Mouse (Mus musculus) kidney, adult 2 months (tissue): ENCODE measurements at regions not wholly inside any gene's neighbourhood (a gene's known extent, or its start where the extent isn't known, plus 50 kb on each side); places are given as distances from the start of the nearest gene placed in this dataset.
"Not testable (repeated sequence)": the region's sequence is repeated elsewhere in the genome, so short reads cannot be mapped to it uniquely, and the experiment has no call there.

ENCODE experiments used
- DNase-seq: peaks from one replicate; pipeline ENCODE4 v3.0.0; 2021
- H3K27ac ChIP-seq: fragments of 200-500 bp; 2 replicates; pipeline ENCODE4 v1.5.1; 2012; ENCODE audit warnings: low read depth, low read length, control low read depth, inconsistent platforms; ENCODE audit not compliant: insufficient read depth
- H3K27me3 ChIP-seq: fragments of 200-500 bp; replicated peaks from 2 replicates; pipeline ENCODE4 v1.6.1; 2012; ENCODE audit warnings: mild to moderate bottlenecking, moderate library complexity, low read length, inconsistent platforms; ENCODE audit not compliant: control insufficient read depth, insufficient read depth
- H3K36me3 ChIP-seq: fragments of 200-500 bp; 2 replicates; pipeline ENCODE4 v1.6.1; 2012; ENCODE audit warnings: mild to moderate bottlenecking, moderate library complexity, low read length, inconsistent platforms; ENCODE audit not compliant: control insufficient read depth, insufficient read depth
- H3K4me1 ChIP-seq: fragments of 200-500 bp; 2 replicates; pipeline ENCODE4 v1.6.1; 2011; ENCODE audit warnings: low read length; ENCODE audit not compliant: control insufficient read depth, insufficient read depth
- H3K4me3 ChIP-seq: fragments of 200-500 bp; 2 replicates; pipeline ENCODE4 v1.5.1; 2011; ENCODE audit warnings: mild to moderate bottlenecking, low read depth, low read length, control low read depth; ENCODE audit not compliant: insufficient read depth
- CTCF ChIP-seq: fragments of 200-500 bp; conservative IDR thresholded peaks from 2 replicates; pipeline ENCODE4 v1.5.1; 2011; ENCODE audit warnings: low read depth, mild to moderate bottlenecking, control low read depth, low read length, moderate library complexity, mixed read lengths; ENCODE audit not compliant: insufficient read depth, insufficient read length
- POLR2A ChIP-seq: fragments of 200-500 bp; IDR thresholded peaks from one replicate; pipeline ENCODE4 v1.6.1; 2011; ENCODE audit warnings: low read depth, low read length, control low read depth
- WGBS: fragments of 180-500 bp; shearing (Covaris S2); methylation state at CpG from one replicate; pipeline ENCODE4 v1.1.7; 2018; 5-methylcytosine and 5-hydroxymethylcytosine counted together

- no peak overlapping the region for H3K27ac ChIP-seq
- no peaks in the 10 kb centered on the region for H3K27me3 ChIP-seq
- TF ChIP-seq CTCF (no peak), POLR2A (no peak)
- peak; percentile 5 for DNase-seq
- H3K4me1 ChIP-seq = no peaks in the 10 kb centered on the region
- 68% methylated on average over 1 of the region's 1 CpGs for WGBS
- H3K36me3 ChIP-seq = no peaks in the 10 kb centered on the region
- no peak overlapping the region for H3K4me3 ChIP-seq
These were observed 80.1 kb upstream of the Cyp2b13 start for GRCm38 (mm10) chr7:25981167-25981566.

GRCm38 (mm10) chr7:25986981-25987380 is 74.3 kb upstream of the Cyp2b13 start:
- Histone ChIP-seq H3K4me1 (no peaks in the 10 kb centered on the region), H3K36me3 (no peaks in the 10 kb centered on the region), H3K27me3 (no peaks in the 10 kb centered on the region), H3K27ac (no peak overlapping the region), H3K4me3 (no peak overlapping the region)
- 87% methylated on average over 3 of the region's 3 CpGs for WGBS
- TF ChIP-seq CTCF (no peak), POLR2A (no peak)
- DNase-seq = no peak

GRCm38 (mm10) chr7:25988322-25988721 is 73.0 kb upstream of the Cyp2b13 start:
- no peaks in the 10 kb centered on the region for H3K4me1 ChIP-seq
- H3K36me3 ChIP-seq = no peaks in the 10 kb centered on the region
- H3K27ac ChIP-seq = no peak overlapping the region
- peak; percentile 16 for DNase-seq
- TF ChIP-seq CTCF = peak; percentile 49
- TF ChIP-seq POLR2A = no peak
- H3K27me3 ChIP-seq = no peaks in the 10 kb centered on the region
- H3K4me3 ChIP-seq = no peak overlapping the region

GRCm38 (mm10) chr7:26005916-26006315 is 55.4 kb upstream of the Cyp2b13 start:
- not testable (repeated sequence) for H3K27me3 ChIP-seq, H3K4me3 ChIP-seq, H3K27ac ChIP-seq, DNase-seq, H3K4me1 ChIP-seq, H3K36me3 ChIP-seq
- 84% methylated on average over 6 of the region's 6 CpGs for WGBS

GRCm38 (mm10) chr7:26008056-26008455 is 53.2 kb upstream of the Cyp2b13 start:
- DNase-seq = no peak
- Histone ChIP-seq H3K27ac (no peak overlapping the region), H3K36me3 (no peaks in the 10 kb centered on the region), H3K4me3 (no peak overlapping the region), H3K4me1 (no peaks in the 10 kb centered on the region), H3K27me3 (no peaks in the 10 kb centered on the region)
- 76% methylated on average over 4 of the region's 4 CpGs for WGBS
- TF ChIP-seq POLR2A (no peak), CTCF (no peak)
